Mouse (Mus musculus) heart, postnatal 14 days (tissue): ENCODE results near the gene Aldh1b1. TPM values are rescaled to one million over a fixed set of nuclear protein-coding genes. Genes with fewer than 3 reads are reported as not detected.

Source experiments
- total RNA-seq, 2 experiments: library from RNA; stranded (reverse); gene quantifications; 2 replicates each; pipeline ENCODE4 v1.2.3; 2021

Gene Aldh1b1
- total RNA-seq, 2 experiments from 2014 or later = 30.2 to 31.6 TPM

Other genes starting within 250 kb of the Aldh1b1 start
- gene Igfbpl1, start 27.9 kb downstream of the Aldh1b1 start, total RNA-seq = 1 to 10 TPM; 2.2 to 2.4 TPM
- not detected for gene Stra6l, start 49.6 kb downstream of the Aldh1b1 start, total RNA-seq
- gene Ccdc180, start 91.3 kb downstream of the Aldh1b1 start, total RNA-seq = under 1 TPM in 1 of 2 experiments, not detected in 1; 0.17 TPM
- gene Tdrd7, start 166.3 kb downstream of the Aldh1b1 start, total RNA-seq = 10 to 100 TPM; 11.1 to 14.0 TPM
- gene Tmod1, start 239.9 kb downstream of the Aldh1b1 start, total RNA-seq = 100 to 1,000 TPM; 279 to 283 TPM